Mouse (Mus musculus) retina, adult 2 months (tissue): ENCODE measurements around the gene Cdc73.
"Not testable (repeated sequence)": the region's sequence is repeated elsewhere in the genome, so short reads cannot be mapped to it uniquely, and the experiment has no call there.

Experiments used
- DNase-seq: peaks from one replicate; pipeline ENCODE4 v3.0.0-alpha.2; 2012; ENCODE audit warnings: low read depth, low spot score

Gene Cdc73

DNA sequence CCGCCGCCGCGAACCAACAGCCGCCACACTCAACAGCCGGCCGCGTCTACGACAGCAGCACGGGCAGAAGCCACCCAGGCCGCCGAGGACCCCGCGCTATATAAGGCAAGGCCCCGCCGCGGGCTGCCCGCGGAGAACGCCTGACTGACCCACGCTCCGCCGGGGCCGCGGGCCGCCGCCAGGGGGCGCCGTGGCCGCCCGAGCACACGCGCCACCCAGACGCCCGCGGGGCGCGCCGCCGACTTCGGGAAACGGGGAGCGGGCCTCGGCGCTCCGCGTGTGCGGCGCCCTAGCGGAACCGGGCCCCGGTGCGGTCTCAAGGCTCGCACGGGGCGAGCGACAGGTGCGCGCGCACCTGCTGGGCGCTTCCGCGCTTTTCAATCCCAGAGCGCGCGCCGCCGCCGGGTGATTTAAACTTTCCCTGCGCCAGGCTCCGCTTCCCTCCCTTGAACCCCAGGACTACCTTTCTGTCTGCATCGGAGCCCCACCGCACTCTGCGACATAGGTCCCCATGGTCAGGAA lies at the start of gene Cdc73:
Gene Cdc73 (minus strand): TSS at position 153 of the 522 bp plus-strand sequence.
- peak; percentile 85 for DNase-seq

DNA sequence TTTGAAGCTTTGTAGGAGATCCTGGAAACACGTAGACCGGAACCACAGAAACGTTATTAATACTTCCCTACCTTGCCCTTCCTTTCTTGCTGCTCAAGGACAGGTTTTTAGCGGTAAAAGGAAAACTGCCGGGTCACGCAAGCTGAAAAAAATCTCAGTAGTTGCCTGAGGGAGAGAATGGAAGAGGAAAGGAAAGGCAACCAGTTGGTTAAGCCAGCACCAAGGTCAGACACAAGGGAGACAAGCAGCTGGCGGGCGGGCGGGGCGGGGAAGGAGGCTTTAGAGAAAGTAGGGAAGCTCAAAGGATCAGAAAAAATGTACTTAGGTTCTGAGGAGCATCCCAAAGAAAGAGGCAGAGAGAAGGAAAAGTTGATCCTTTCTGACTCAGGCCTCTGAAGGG lies 43.2 kb upstream of the Cdc73 start:
- no peak for DNase-seq

DNA sequence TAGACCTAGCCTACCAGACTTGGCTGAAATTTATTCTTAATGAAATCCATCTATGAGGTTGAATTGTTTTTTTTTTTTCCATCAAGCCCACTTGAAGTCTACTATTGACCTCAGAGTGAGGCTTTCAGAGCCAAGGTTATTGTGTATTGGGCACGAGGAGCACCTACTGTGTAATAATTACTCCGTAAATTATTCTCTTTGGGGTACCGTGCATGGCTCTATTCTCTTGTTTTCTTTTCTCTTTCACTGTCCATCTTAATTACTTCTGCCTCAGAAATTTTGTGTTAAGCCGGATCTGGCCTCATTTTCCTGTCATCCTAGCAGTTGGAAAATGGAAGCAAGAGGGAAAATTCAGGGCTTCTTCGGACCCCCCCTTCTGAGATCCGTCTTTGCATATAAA lies 39.5 kb upstream of the Cdc73 start:
- no peak for DNase-seq

DNA sequence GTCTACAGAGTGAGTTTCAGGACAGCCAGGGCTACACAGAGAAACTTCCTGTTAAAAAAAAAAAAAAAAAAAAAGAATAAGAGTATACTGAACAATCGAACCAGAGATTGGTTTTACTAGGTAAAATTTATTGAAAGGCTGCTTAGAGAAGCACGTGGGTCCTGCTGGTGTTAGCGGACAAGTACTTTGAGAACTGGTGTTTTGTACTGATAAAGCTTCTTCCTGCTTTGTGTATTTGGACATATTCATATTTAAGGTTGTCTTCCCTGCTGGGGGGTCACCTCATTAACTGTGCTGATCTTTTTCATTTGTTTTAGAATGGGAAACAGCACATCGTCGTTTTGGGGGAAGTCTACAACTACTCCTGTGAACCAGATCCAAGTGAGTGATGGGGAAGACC lies 38.6 kb upstream of the Cdc73 start:
- DNase-seq = no peak

DNA sequence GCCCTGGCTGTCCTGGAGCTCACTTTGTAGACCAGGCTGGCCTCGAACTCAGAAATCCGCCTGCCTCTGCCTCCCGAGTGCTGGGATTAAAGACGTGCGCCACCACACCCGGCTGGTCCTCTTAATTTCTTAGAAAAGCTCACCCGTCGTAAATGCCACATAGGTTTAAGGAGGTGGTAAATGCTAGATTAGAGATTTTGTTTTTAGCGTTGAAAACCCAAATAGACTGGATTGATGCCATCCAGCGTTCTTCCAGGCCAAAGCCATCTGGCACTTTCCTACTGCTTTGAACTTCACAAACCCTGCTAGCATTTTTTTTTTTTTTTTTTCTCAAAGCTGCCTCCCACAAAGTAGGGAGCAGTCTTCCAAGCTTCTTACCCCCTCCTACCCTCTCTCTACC lies 37.9 kb upstream of the Cdc73 start:
- no peak for DNase-seq

DNA sequence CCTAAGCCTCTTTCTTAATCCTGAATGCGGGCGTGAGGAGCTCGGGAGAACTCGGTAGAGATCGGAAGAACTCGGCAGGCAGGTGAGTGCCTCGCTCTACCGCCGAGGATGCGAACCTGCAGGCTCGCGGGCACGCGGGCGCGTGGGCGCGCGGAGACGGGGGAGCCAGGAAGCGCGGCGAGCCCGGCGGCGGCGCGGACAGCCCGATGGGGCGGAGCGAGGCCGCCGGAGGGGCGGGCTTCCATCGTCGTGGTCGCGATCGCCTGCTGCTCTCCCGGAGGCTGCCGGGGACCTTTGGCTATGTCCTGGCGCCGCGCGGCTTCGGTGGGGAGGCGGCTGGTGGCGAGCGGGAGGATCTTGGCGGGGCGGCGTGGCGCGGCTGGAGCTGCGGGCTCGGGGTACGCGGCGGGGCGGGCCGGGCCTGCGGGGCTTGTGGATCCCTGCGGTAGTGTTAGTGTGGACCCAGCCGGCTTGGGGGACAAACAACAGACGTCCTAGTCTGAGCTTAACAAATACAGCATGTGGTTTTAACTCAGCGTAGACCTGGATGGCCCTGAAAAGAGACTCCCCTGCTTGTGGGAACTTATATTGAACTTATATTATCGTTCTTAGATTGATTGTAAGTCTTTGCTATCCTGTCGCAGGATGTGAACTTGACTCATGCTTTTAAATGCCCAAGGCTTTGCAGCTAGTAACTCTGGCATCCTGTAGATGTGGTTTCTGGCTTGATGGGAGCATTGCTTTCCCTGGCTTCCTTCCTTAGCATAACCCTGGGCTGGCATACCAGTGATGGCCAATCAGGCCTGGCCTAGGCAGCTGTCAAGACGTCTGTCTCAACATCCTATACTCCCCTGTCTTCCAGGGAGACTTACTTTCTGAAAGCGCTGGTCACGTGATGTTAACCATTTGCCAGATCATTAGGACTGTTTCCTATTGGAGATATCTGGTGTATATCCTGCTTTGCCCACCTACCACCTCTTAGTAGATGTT lies 37.0 kb upstream of the Cdc73 start:
- peak; percentile 80 for DNase-seq

DNA sequence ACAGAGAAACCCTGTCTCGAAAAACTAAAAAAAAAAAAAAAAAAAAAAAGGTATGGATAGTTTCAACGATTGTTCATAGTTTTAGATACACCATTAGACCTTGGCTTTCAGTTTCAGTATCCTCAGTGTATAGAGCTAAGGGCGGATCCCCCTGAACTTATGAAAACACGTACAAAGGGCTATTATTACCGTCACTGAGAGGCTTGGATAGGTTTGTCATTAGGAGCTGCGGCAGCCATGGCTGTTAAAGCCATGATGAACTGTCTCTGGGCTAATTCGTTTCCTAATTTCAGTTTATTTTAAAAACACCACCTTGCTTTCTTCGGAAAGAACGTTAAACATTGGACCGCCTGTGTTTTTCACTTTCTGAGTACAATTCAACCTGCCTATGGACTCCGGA lies 36.1 kb upstream of the Cdc73 start:
- peak; percentile 2 for DNase-seq

DNA sequence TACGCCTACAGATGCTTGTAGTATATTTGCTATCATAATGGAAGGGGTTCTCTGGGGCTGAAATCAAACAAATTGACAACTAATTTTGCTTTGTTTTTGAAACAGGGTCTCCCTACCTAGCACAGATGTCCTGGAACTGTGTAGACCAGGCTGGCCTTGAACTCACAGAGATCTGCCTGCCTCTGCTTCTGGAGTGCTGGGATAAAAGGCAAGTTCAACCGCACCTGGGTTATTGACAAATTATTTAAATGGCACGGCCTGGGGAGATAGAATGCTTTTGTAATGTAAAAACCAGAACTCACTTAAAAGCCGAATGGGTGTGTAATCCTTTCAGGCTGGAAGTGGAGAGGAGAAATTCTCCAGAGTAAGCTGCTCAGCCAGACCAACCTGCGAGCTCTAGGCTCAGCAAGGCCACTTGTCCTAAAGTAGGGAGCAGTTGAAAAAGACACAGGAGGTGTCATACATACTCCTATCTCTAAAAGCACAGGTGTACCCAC lies 31.3 kb upstream of the Cdc73 start:
- no peak for DNase-seq

DNA sequence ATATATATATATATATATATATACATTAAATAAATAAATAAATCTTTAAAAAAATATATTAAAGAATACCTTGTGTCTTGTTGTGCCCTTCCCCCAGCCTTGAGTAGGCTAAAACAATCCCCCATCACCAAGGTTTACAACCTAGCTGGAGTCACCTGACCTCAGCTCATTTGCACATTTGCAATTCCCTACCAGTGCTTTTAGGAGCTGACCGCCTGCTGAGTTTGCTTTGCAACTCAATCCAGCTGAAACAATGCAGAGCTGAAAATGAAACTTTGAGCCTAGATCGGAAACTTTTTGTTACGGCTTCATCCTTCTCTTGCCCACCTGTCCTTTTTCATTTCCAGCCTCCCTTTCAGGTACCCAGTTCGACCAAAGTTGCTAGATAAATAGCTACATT lies 29.0 kb upstream of the Cdc73 start:
- no peak for DNase-seq

DNA sequence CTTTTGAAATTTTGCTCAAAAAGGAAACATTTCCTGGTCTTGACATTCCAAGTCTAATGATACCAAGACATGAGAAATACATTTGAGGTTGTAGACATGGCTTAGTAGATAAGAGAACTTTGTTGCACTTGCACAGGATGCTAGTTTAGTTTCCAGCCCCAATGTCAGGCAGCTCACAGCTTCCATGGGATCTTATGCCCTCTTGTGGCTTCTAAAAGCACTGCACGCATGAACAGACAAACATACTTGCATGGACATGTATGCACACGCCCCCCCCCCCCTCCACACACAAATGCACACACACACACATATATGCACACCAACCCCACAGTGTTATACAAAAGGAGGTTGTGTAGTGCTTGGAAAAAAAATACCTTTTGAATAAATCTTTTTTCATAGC lies 28.2 kb upstream of the Cdc73 start:
- DNase-seq = no peak

DNA sequence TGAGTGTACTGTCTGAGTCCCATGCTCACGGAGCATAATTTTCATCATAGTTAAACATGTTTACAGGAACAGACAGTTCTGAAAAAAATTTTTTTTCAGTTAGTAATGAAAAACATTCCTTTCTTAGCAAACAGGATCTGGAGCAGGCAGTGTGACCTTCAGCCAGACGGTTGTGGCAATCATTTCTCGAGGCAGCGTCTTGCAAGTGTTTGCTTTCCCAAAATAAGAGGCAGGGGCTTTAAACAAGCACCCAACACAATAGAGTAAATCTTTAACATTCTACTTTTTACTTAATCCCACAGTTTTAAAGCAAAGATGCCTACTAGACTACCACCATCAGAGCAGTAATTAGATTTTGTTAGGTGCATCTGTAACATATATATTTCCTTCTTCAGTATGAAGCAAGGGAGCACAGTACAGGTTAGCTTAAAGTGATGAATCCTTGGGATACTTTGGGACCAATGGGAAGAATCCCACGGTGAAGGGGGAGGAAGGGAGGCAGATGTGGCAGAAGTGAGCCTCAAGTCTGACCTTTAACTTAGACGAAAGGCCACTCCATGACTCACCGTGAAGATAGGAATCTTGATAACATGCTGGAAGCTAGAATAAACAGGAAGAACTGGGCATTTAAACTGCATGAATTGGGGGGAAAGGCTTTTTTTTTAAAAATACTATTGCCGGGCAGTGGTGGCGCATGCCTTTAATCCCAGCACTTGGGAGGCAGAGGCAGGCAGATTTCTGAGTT lies 25.2 kb upstream of the Cdc73 start:
- DNase-seq = no peak

DNA sequence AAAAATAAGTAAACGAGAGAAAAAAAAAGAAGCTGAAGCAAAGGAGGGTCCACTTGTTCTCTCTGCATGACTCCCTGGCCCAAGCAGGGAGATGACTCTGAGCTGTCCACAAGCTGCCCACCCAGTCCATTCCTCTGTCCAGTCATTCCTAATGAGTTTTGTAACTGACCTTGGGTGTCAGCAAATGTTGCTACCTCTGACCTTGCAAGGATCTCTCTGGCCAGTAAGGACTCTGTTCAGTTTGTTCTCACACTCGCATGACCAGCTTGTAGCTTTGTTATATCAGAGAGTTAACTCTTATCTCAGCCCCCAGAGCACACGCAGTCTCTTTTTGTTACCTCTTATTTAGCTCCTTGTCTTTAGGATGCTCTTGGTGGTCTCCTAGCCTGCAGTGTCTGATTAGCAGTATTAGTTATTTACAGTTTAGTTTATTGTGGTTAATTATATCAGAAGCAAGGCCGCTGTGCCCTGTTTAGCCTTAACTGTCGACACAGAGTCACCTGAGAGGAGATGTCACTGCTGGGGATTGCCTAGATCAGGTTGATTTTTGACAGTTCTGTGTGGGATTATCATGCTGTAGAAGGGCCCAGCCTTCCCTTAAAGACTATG lies 21.9 kb upstream of the Cdc73 start:
- DNase-seq = no peak

DNA sequence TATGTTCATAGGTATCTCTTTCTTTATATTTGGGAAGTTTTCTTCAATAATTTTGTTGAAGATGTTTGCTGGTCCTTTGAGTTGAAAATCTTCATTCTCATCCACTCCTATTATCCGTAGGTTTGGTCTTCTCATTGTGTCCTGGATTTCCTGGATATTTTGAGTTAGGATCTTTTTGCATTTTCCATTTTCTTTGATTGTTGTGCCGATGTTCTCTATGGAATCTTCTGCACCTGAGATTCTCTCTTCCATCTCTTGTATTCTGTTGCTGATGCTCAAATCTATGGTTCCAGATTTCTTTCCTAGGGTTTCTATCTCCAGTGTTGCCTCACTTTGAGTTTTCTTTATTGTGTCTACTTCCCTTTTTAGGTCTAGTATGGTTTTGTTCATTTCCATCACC lies 13.3 kb upstream of the Cdc73 start, which contains the start of gene Glrx2:
Gene Glrx2 (plus strand): TSS at position 301 of the 400 bp plus-strand sequence.
- DNase-seq = not testable (repeated sequence)

DNA sequence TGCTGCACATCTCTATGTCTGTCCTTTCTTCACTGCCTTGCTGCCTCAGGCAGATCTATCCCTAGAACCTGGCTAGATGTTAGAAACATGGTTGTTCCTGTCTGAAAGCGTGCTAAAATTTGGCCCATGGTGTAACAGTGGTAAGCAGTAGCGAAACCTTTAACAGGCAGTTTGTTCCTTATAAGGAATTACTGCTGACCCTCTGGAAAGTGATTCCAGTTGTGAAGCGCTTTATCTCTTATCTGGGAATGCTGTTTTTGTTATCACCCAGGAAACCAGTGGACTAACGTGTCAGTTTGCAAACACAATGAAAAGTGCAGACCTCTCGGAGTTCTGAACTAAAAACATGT lies 7.9 kb upstream of the Cdc73 start:
- DNase-seq = no peak

DNA sequence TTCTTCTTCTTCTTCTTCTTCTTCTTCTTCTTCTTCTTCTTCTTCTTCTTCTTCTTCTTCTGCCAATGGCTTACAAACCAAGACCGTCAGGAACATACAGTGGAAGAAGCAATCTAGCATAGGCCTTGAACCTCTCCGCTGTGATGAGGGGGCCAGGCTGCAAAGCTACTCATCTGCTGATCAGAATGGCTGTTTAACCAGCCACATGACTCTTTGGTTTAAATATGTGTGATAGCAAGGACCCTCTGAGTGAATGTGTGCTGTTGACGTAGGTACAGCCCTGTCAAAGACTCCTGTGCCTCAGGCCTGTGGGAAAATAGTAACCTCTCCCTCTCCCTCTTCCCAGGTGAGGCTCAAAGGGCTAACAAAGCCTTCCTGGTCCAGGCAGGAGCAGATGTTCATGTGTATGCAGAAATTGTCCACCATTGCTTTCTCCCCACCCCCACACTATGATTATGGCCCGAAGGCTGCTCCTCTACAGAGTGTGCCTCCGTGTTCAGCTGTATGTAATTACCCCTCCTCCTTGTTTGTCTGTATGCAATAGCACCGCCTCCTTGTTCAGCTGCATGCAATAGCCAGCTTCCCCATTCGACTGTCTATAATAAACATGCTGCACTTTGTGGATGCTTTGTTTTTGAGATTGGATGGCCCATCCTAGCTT lies 7.4 kb upstream of the Cdc73 start:
- no peak for DNase-seq

DNA sequence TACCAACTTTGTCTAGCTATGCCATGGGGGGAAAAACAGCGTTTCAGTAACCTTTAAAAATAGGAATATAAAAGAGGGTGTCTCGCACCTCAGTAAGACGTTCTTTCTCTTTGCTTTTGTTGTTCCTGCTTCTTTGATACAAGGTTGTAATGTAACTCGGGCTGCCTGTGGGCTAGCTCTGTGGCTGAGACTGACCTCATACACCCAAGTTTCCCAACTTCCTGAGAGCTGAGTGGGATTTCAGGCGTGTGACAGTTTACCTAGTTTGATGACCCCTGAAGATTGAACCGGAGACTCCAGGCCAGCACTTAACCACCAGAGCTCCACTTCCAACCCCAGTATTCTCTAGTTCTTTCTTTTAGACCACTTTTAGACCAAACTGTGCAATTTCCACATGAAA lies 5.7 kb upstream of the Cdc73 start:
- no peak for DNase-seq

DNA sequence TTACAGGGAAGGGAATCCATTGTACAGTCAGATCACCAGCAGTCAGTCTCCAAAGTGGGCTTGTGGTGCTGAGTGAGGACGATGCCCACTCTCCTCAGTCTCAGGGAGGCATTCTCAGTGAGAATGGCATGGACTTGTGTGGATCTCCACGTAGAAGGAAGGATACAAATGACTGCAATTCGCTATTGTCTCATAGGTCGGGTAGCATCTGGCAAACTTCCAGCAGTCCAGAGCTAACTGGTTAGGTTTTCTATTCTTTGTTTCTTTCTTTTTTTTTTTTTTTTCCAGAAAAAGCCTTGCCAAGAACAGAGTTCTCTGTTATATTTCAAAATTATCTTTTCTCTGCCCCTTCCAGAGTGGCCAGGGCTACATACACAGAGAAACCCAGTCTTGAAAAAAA lies 4.3 kb upstream of the Cdc73 start:
- DNase-seq = no peak

DNA sequence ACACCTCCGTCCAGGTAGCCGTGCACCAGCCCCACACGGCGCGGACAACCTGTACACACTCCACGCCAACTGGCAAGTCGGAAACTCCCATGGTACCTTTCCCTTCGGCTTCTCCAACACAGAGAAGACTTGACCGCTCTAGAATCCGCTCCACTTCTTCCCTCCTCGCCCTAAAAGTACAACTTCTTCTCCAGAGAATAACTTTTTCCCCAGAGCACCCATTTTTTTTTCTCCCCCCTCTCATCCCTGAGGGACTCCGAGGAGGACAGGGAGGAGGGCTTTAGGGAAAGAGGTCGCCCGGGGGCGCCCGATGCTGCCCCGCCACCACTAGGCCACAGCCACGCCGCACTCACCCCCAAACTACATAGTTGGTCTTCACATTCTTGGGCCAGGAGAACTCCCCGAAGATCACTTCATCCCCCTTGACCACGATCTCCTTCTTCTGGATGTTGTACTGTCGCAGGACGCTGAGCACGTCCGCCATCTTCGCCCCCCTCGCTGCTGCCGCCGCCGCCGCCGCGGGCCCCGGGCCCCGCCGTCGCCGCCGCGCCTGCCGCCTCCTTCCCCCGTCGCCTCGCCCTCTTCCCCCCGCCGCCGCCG lies 452 bp downstream of the Cdc73 start:
- DNase-seq = peak; percentile 26

DNA sequence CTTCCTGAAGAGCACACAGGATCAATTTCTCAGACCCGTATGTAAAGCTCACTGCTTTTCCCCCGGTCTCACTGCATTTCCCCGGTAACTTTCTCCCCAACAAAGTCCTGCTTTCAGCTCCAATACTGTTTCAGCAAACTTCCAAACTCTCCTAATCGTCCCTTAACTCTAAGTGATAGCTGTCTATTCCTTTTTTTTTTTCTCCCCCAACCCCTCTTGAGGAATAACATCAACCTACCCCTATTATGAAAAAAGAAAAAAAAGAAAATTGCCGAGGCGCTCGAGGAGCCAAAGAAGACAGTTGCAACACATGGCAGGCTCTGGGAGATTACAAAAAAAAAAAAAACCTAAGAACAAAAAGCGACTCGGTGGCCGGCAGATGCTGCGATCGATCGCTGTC lies 957 bp downstream of the Cdc73 start:
- no peak for DNase-seq

DNA sequence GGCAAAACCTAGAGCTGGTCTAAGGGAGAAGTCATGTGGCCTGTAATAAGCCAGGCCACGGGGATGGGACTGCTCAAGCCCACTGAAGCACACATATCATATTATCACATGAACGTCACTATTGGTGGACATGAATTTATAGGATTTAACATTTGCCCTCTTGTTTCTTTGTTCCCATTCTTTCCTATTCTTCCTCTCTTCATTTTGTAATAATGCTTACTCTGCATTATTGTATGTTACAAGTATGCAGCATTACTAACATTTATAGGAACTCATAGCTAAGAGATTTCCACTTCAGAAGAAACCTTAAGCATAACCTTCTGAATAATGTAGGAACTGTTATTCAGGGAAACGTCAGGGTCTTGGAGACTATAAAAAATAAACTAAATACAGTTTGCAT lies 17.8 kb downstream of the Cdc73 start:
- DNase-seq = no peak

DNA sequence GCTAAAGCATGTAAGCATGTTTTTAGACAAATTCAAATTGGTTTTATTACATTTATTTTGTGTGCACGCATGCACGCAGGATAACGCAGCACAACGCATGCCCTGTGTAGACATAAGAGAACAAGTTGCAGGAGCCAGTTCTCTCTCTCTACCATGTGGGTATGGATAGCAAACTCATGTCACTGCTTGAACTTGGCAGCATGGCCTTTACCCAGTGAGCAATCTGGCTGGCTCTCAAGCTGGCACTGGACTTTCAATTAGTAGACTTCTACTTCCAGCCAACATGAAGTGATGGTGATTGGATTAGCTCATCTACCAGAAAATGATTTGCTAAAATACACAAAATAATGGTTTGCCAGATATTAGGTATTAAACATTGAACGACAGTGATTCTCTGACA lies 21.6 kb downstream of the Cdc73 start:
- no peak for DNase-seq
